Mouse (Mus musculus): ENCODE data around the gene Fxyd6. TPM values are rescaled to one million over a fixed set of nuclear protein-coding genes. Genes with fewer than 3 reads are reported as not detected.

Fxyd6 gene
- total RNA-seq, 2 experiments from 2014 or later = 25.5 to 31.0 TPM

DNA sequence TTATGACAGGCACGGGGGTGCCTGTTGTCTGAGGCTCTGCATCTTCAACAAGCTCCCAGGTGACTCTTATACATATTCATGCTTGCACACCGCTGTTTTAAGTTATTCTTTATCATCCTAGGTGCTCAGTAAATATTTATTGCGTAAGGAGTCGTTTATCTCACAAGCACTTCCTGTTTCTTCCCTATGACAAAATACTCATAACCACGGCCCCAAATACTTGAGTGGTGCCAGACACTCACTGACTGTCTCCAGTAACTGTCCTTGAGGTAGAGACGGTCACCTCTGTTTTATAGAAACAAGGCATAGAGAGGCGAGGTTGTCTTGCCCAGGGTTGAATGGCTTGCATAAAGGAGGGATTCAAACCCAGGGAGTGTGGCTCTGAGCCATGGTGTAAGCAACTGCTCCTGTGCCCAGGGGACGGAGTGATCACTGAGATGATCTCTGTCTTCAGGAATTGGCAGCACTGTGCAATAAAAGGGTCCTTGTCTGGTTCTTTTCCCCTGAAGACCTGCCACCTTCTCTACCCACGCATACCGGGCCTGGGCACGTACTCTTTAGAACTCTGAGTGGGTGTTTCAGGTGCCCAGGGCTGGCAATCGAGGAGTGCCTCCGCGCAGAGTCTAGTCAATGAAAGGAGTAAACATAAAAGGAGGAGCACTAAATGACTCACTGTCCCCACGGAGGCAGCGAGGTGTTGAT, 70.2 kb downstream of the Fxyd6 start:
- no peak for DNase-seq
- intact Hi-C loops (cut with DNase I) = no loop called here

DNA sequence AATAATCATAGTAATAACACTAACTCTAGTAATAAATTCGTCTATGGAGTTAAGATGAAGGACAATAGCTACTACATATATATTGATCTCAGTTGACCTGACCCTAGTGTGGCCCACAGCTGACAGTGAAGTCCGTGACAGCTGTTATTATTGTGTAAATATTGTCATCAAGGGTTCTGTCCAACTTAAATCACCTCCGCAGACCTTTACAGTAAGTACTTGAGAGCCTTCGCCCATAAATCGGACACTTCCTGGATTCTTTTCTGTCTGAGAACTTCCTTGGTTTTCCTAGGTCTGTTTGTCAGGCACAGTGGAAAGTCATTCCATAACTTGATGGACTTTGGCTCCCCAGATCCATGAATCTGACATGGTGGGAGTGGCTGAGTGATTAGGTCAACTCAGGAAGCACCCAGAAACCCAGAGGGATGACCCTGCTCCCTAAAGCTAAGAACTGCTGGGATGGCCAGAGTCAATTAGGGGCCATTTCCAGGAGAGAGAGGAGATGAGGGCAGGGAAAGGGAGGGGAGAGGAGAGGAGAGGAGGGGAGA, 74.3 kb downstream of the Fxyd6 start:
- DNase-seq = no peak
- intact Hi-C loops (cut with DNase I) = no loop called here

Other genes starting within 250 kb of the Fxyd6 start
- under 1 TPM; 0.20 to 0.22 TPM for gene Scn4b, start 231.8 kb upstream of the Fxyd6 start, total RNA-seq (2021)
- gene BC049352, start 188.2 kb upstream of the Fxyd6 start, total RNA-seq (2021) = not detected
- not detected for gene Tmprss4, start 166.1 kb upstream of the Fxyd6 start, total RNA-seq (2021)
- 1 to 10 TPM; 1.3 TPM for gene Il10ra, start 101.0 kb upstream of the Fxyd6 start, total RNA-seq (2021)
- 1 to 10 TPM in 1 of 2 experiments, under 1 TPM in 1; 0.50 to 1.3 TPM for gene Tmprss13, start 51.1 kb upstream of the Fxyd6 start, total RNA-seq (2021)
- under 1 TPM; 0.60 to 0.92 TPM for gene Fxyd2, start 29.5 kb downstream of the Fxyd6 start, total RNA-seq (2021)
- not detected for gene Dscaml1, start 56.4 kb downstream of the Fxyd6 start, total RNA-seq (2021)

Data from heart, postnatal 10 days (tissue).